Mouse (Mus musculus) MEL (cell line): ENCODE measurements around the gene Plk1.

Experiments used
- CTCF ChIP-seq, 3 experiments: IDR thresholded peaks in 2 of 3; conservative IDR thresholded peaks in 1 of 3; 2 replicates each; pipeline ENCODE4 v1.5.1; 2011 to 2012; ENCODE audit warnings: low read length in 3 of 3, low read depth in 2 of 3, mild to moderate bottlenecking in 2 of 3, improper control_type of control experiment in 1 of 3, inconsistent platforms in 1 of 3, mixed read lengths in 1 of 3, moderate library complexity in 1 of 3; ENCODE audit not compliant: control insufficient read depth in 1 of 3, insufficient read depth in 1 of 3, poor library complexity in 1 of 3, severe bottlenecking in 1 of 3
- GATA1 ChIP-seq: IDR thresholded peaks from 2 replicates; pipeline ENCODE4 v1.6.1; 2011; ENCODE audit warnings: low read depth, low read length, improper control_type of control experiment
- HCFC1 ChIP-seq: IDR thresholded peaks from 2 replicates; pipeline ENCODE4 v1.6.1; 2012; ENCODE audit warnings: low read depth, mild to moderate bottlenecking, inconsistent platforms, low read length, improper control_type of control experiment, moderate library complexity
- KAT2A ChIP-seq: conservative IDR thresholded peaks from 2 replicates; pipeline ENCODE4 v1.6.1; 2012; ENCODE audit warnings: low read depth, low read length, improper control_type of control experiment, inconsistent platforms
- MAX ChIP-seq: IDR thresholded peaks from 2 replicates; pipeline ENCODE4 v1.6.1; 2011; ENCODE audit warnings: low read length, improper control_type of control experiment
- MAZ ChIP-seq: IDR thresholded peaks from 2 replicates; pipeline ENCODE4 v1.6.1; 2012; ENCODE audit warnings: low read depth, mild to moderate bottlenecking, inconsistent platforms, low read length, improper control_type of control experiment
- POLR2AphosphoS2 ChIP-seq: IDR thresholded peaks from 2 replicates; pipeline ENCODE4 v1.6.1; 2011; ENCODE audit warnings: low read length, improper control_type of control experiment
- RCOR1 ChIP-seq: IDR thresholded peaks from 2 replicates; pipeline ENCODE4 v1.6.1; 2012; ENCODE audit warnings: low read depth, mild to moderate bottlenecking, inconsistent platforms, low read length, improper control_type of control experiment
- TAL1 ChIP-seq: IDR thresholded peaks from 2 replicates; pipeline ENCODE4 v1.6.1; 2012; ENCODE audit warnings: mild to moderate bottlenecking, inconsistent platforms, low read length, moderate library complexity, mixed read lengths
- TCF12 ChIP-seq: IDR thresholded peaks from 2 replicates; pipeline ENCODE4 v1.6.1; 2014; ENCODE audit warnings: low read depth, mild to moderate bottlenecking, inconsistent platforms, low read length, improper control_type of control experiment, moderate library complexity
- USF1 ChIP-seq: IDR thresholded peaks from 2 replicates; pipeline ENCODE4 v1.6.1; 2014; ENCODE audit warnings: low read depth, mild to moderate bottlenecking, inconsistent platforms, low read length, improper control_type of control experiment, moderate library complexity

- no peak for TF ChIP-seq CTCF (IDR thresholded peaks at IDR 0.05 in 2 of 3, conservative IDR thresholded peaks at IDR 0.05 in 1 of 3; ENCODE audit: control insufficient read depth in 1 of 3, insufficient read depth in 1 of 3, low read depth in 2 of 3, low read length in 3 of 3, poor library complexity in 1 of 3, severe bottlenecking in 1 of 3)
- no peak for TF ChIP-seq GATA1
- no peak for TF ChIP-seq MAZ
- no peak for TF ChIP-seq TAL1
- no peak for TF ChIP-seq TCF12
- no peak for TF ChIP-seq HCFC1
- TF ChIP-seq RCOR1 = no peak
- no peak for TF ChIP-seq USF1
- no peak for TF ChIP-seq KAT2A
- TF ChIP-seq POLR2AphosphoS2 = no peak
- TF ChIP-seq MAX = no peak
These were observed 49.2 kb downstream of the Plk1 start for GRCm38 (mm10) chr7:122208276-122209021.
